Mouse (Mus musculus): Measurements from ENCODE around the gene Olfr961. TPM values are rescaled to one million over a fixed set of nuclear protein-coding genes. Genes with fewer than 3 reads are reported as not detected.
A peak's percentile ranks its signal among the peaks of the same experiment; 100 is the strongest.

Olfr961 gene
- not detected in 2 replicates for polyA plus RNA-seq (2015; fragmentation: Nextera tagmentation; extraction: Ambion mirVana)

- no peaks in the 10 kb centered on the region for H3K36me3 ChIP-seq
- ATAC-seq (ENCODE audit: low FRiP score, low read depth) = no peak
- H3K4me2 ChIP-seq = no peak within 1 kb of the TSS
- no peak within 1 kb of the TSS for H3K9ac ChIP-seq
- H3K4me3 ChIP-seq = no peak within 1 kb of the TSS
- H3K9me3 ChIP-seq = no peaks in the 10 kb centered on the region
- no peaks in the 10 kb centered on the region for H3K27me3 ChIP-seq
- no peak within 1 kb of the TSS for H3K27ac ChIP-seq (replicated peaks)
- H3K4me1 ChIP-seq (replicated peaks) = no peaks in the 10 kb centered on the region
These were observed at the start of gene Olfr961 for GRCm38 (mm10) chr9:39644785-39645184. TSS of gene Olfr961 (plus strand) at chr9:39645085.

DNA sequence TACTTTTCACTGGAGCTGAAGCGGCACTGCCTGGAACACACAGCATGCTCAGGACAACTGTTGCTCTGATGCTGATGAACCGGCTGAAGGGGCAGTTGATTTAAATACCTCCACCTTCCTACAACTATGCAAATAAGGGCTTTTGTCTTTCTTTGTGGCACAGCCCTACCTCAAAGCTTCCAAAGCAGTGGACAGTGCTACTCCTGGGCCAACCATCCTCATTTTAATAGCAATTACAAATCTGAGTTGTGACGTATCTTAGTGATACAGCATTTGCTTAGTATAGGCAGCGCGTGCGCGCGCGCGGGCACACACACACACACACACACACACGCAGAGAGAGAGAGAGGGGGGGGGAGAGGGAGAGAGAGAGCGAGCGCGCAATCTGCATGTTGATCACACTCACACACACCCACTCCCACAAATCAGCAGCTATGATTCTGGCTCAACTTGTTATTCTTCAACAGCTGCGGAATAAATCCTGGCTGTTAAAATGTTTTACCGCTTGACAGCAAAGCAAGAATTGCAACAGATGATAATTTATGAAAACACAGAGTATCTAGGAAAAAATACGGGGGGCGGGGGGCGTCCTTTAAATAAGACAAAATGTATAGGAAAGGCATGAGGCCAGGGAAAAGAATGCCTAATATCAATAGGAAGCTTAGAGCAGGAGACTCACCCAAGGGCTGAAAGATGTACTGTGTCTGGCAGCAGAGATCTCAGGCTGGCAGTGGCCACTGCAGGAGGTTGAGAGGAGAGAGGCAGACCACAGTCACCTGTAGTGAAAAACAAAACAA, 42.2 kb upstream of the Olfr961 start:
- Histone ChIP-seq H3K4me3 (peak overlapping the region; percentile 52), H3K9ac (peak overlapping the region; percentile 51), H3K27me3 (no peaks in the 10 kb centered on the region), H3K4me1 (replicated peaks) (peaks cover 23% of the 10 kb centered on the region), H3K27ac (replicated peaks) (peak overlapping the region; percentile 74), H3K9me3 (no peaks in the 10 kb centered on the region), H3K4me2 (peak overlapping the region; percentile 93), H3K36me3 (peaks cover 6% of the 10 kb centered on the region)
- WGBS = under 1% methylated on average over 19 of the region's 19 CpGs
- ATAC-seq (ENCODE audit: low FRiP score, low read depth) = peak; percentile 95

GRCm38 (mm10) chr9:39603333-39603845, 41.5 kb upstream of the Olfr961 start:
- 1% methylated on average over 9 of the region's 9 CpGs for WGBS

DNA sequence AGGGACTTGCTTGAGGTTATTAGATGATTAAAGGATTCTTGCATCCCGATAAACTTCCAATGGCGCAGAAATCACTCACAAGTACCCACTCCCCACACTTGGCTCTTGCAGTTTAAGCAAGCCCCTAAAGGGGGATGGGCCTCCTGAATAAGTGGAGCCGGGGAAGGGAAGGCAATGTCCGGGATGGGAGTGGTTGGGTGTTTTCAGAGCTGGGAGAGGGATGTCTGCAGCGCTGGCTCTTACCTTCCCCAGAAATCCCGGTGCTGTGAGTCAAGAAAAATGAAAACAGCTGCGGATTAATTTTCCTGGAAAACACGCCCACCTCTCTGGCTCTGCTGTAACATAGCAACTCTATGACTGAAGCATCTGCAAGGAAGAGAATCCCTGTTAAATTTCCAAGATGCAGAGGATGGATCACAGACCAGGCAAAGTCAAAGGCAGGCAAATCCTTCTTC, 40.9 kb upstream of the Olfr961 start, which contains the start of gene AW551984:
Gene AW551984 (minus strand): TSS at position 405 of the 455 bp plus-strand sequence.
- Histone ChIP-seq H3K9me3 (no peaks in the 10 kb centered on the region), H3K4me1 (replicated peaks) (peaks cover 23% of the 10 kb centered on the region), H3K27me3 (no peaks in the 10 kb centered on the region), H3K4me2 (peak within 1 kb of the TSS; percentile 93), H3K4me3 (peak within 1 kb of the TSS; percentile 52), H3K36me3 (no peaks in the 10 kb centered on the region), H3K27ac (replicated peaks) (peak within 1 kb of the TSS; percentile 74), H3K9ac (peak within 1 kb of the TSS; percentile 51)
- WGBS = under 1% methylated on average over 8 of the region's 8 CpGs
- ATAC-seq (ENCODE audit: low FRiP score, low read depth) = peak; percentile 50

More at GRCm38 (mm10) chr9:39603333-39603845, 41.5 kb upstream of the Olfr961 start:
- Histone ChIP-seq H3K4me2 (peak overlapping the region; percentile 93), H3K36me3 (peaks cover 1% of the 10 kb centered on the region; the same call in 1 of the 2 replicates), H3K4me3 (peak overlapping the region; percentile 52), H3K9me3 (no peaks in the 10 kb centered on the region), H3K27ac (replicated peaks) (peak overlapping the region; percentile 74), H3K4me1 (replicated peaks) (peaks cover 23% of the 10 kb centered on the region), H3K9ac (peak overlapping the region; percentile 51), H3K27me3 (no peaks in the 10 kb centered on the region)
- peak; percentile 73; the same call in 1 of the 2 replicates for ATAC-seq (ENCODE audit: low FRiP score, low read depth)

GRCm38 (mm10) chr9:39608497-39608896, 36.4 kb upstream of the Olfr961 start:
- Histone ChIP-seq H3K9ac (no peak overlapping the region), H3K9me3 (no peaks in the 10 kb centered on the region), H3K27ac (replicated peaks) (no peak overlapping the region), H3K4me1 (replicated peaks) (peaks cover 10% of the 10 kb centered on the region; the same call in 1 of the 2 replicates), H3K4me3 (no peak overlapping the region), H3K36me3 (no peaks in the 10 kb centered on the region), H3K4me2 (no peak overlapping the region), H3K27me3 (no peaks in the 10 kb centered on the region)
- ATAC-seq (ENCODE audit: low FRiP score, low read depth) = no peak

GRCm38 (mm10) chr9:39610355-39610754, 34.5 kb upstream of the Olfr961 start, which contains the start of gene Olfr148:
TSS of gene Olfr148 (plus strand) at chr9:39610655.
- no peaks in the 10 kb centered on the region for H3K36me3 ChIP-seq
- no peak within 1 kb of the TSS for H3K27ac ChIP-seq (replicated peaks)
- no peak within 1 kb of the TSS for H3K4me3 ChIP-seq
- 77% methylated on average over 3 of the region's 3 CpGs for WGBS
- H3K4me1 ChIP-seq (replicated peaks) = no peaks in the 10 kb centered on the region
- H3K9ac ChIP-seq = no peak within 1 kb of the TSS
- H3K9me3 ChIP-seq = no peaks in the 10 kb centered on the region
- H3K27me3 ChIP-seq = no peaks in the 10 kb centered on the region
- ATAC-seq (ENCODE audit: low FRiP score, low read depth) = no peak
- no peak within 1 kb of the TSS for H3K4me2 ChIP-seq

GRCm38 (mm10) chr9:39611953-39612352, 32.9 kb upstream of the Olfr961 start:
- no peak overlapping the region for H3K4me3 ChIP-seq
- no peak overlapping the region for H3K4me2 ChIP-seq
- H3K9me3 ChIP-seq = no peaks in the 10 kb centered on the region
- no peak overlapping the region for H3K9ac ChIP-seq
- no peaks in the 10 kb centered on the region for H3K36me3 ChIP-seq
- no peak for ATAC-seq (ENCODE audit: low FRiP score, low read depth)
- no peaks in the 10 kb centered on the region for H3K4me1 ChIP-seq (replicated peaks)
- no peaks in the 10 kb centered on the region for H3K27me3 ChIP-seq
- WGBS = 59% methylated on average over 1 of the region's 1 CpGs
- H3K27ac ChIP-seq (replicated peaks) = no peak overlapping the region

GRCm38 (mm10) chr9:39621073-39621472, 23.8 kb upstream of the Olfr961 start, which contains the start of gene Olfr960:
TSS of gene Olfr960 (plus strand) at chr9:39621373.
- no peaks in the 10 kb centered on the region for H3K9me3 ChIP-seq
- 64% methylated on average over 1 of the region's 1 CpGs for WGBS
- no peak within 1 kb of the TSS for H3K4me2 ChIP-seq
- no peak for ATAC-seq (ENCODE audit: low FRiP score, low read depth)
- H3K9ac ChIP-seq = no peak within 1 kb of the TSS
- H3K36me3 ChIP-seq = no peaks in the 10 kb centered on the region
- no peak within 1 kb of the TSS for H3K4me3 ChIP-seq
- no peaks in the 10 kb centered on the region for H3K4me1 ChIP-seq (replicated peaks)
- H3K27me3 ChIP-seq = no peaks in the 10 kb centered on the region
- H3K27ac ChIP-seq (replicated peaks) = no peak within 1 kb of the TSS

GRCm38 (mm10) chr9:39623783-39624182, 21.1 kb upstream of the Olfr961 start:
- Histone ChIP-seq H3K9me3 (no peaks in the 10 kb centered on the region), H3K4me3 (no peak overlapping the region), H3K9ac (no peak overlapping the region), H3K27ac (replicated peaks) (no peak overlapping the region), H3K27me3 (no peaks in the 10 kb centered on the region), H3K36me3 (no peaks in the 10 kb centered on the region), H3K4me2 (no peak overlapping the region), H3K4me1 (replicated peaks) (no peaks in the 10 kb centered on the region)
- 93% methylated on average over 3 of the region's 3 CpGs for WGBS
- no peak for ATAC-seq (ENCODE audit: low FRiP score, low read depth)

GRCm38 (mm10) chr9:39624711-39625110, 20.2 kb upstream of the Olfr961 start:
- H3K27ac ChIP-seq (replicated peaks) = no peak overlapping the region
- H3K36me3 ChIP-seq = no peaks in the 10 kb centered on the region
- 84% methylated on average over 2 of the region's 2 CpGs for WGBS
- H3K9ac ChIP-seq = no peak overlapping the region
- H3K4me2 ChIP-seq = no peak overlapping the region
- no peaks in the 10 kb centered on the region for H3K27me3 ChIP-seq
- H3K9me3 ChIP-seq = no peaks in the 10 kb centered on the region
- ATAC-seq (ENCODE audit: low FRiP score, low read depth) = no peak
- H3K4me1 ChIP-seq (replicated peaks) = no peaks in the 10 kb centered on the region
- H3K4me3 ChIP-seq = no peak overlapping the region

DNA sequence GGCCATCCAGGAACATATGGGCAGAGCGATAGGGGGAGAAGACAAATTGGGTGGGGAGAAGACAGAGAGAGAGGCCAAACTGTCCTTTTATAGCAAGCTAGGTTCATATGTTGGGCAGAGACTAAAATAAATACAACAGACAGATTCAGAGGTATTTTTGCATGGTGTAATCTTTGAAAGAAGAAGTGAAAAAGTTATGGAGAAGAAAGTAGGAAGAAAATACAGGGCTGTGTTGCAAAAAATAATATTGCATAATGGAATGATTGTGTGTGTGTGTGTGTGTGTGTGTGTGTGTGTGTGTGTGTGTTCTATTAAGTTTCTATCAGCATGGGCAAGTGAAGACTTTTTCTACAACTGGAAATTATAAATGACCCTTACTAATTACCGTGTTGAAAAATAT, 15.8 kb upstream of the Olfr961 start:
- no peak overlapping the region for H3K9ac ChIP-seq
- ATAC-seq (ENCODE audit: low FRiP score, low read depth) = no peak
- 95% methylated on average over 2 of the region's 2 CpGs for WGBS

DNA sequence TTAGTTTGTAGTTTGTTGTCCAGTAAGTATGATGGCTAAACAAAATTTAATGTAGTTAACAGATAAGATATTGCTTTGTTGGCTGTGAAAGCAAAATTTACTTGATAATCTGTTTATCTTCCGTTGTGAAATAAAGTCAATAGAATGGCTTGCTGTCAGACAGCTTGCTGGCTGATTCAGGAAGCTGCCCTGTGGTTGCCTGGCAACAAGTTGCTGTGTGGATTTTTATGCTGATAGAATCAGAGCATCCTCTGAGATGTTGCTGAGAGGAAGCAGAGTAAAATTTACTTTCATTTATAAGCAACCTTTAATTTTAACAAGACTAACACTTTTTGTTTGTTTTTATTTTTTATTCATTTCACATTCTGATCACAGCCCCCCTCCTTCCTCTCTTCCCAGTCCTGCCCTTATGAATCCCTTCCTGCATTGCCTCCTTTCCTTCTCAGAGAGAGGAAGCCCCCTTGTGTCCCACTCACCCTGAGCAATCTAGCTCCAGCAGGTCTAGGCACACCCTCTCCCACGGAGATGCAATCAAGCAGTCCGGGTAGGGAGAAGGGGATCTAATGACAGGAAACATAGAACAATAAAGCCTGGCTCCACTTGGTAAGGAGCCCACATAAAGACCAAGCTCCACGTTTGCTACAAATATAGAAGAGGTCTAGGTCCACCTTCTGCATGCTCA, 10.8 kb upstream of the Olfr961 start:
- Histone ChIP-seq H3K27ac (replicated peaks) (peak overlapping the region; percentile 73), H3K4me1 (replicated peaks) (0 out of 2 replicates have a peak, but pooled peaks cover 5% of the 10 kb centered on the region), H3K27me3 (no peaks in the 10 kb centered on the region), H3K9me3 (no peaks in the 10 kb centered on the region), H3K9ac (no peak overlapping the region), H3K36me3 (no peaks in the 10 kb centered on the region), H3K4me3 (no peak overlapping the region), H3K4me2 (no peak overlapping the region)
- WGBS = 19% methylated on average over 4 of the region's 4 CpGs
- peak; percentile 81; the same call in 1 of the 2 replicates for ATAC-seq (ENCODE audit: low FRiP score, low read depth)

More for the DNA sequence above, 15.8 kb upstream of the Olfr961 start:
- Histone ChIP-seq H3K4me2 (no peak overlapping the region), H3K27ac (replicated peaks) (no peak overlapping the region), H3K4me3 (no peak overlapping the region), H3K4me1 (replicated peaks) (0 out of 2 replicates have a peak, but pooled peaks cover 2% of the 10 kb centered on the region), H3K27me3 (no peaks in the 10 kb centered on the region), H3K36me3 (no peaks in the 10 kb centered on the region), H3K9me3 (no peaks in the 10 kb centered on the region)
